In the genomic region with DNA sequence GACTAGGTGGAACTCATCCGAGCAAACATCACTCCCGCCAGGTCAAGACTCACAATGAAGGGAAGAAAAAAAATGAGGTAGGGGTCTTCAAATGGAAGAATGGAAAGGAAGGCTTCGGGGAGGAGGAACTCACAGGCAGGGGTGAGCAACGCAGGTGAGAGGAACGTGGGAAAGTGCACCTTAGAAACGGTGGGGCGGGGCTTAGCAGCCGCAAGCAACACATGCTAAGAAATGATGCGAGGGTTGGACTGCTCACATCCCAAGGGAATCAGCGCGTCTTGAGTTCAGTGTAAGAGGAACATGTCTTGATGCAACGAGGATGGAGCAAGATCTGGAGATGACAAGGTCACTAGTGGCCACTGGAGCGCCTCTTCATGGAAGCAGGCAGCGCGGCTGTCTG, we compare ENCODE assay signal across 10 mouse cellular contexts.
DNase-seq lines count a peak whose midpoint lies in the region; ATAC-seq lines count a peak whose summit lies in the region.
"Had no signal": no experiment of that assay in that cellular context is flagged by ENCODE, and none has a peak within 500 bp of the region (broad histone marks: within the 10 kb centered on the region; RNA-seq: fewer than 3 reads in every experiment).

No protein-coding gene starts in this region.

- H3K27me3 ChIP-seq in kidney, embryonic 15.5 days = no peaks in the 10 kb centered on the region
- H3K27me3 ChIP-seq in liver, embryonic 11.5 days (replicated peaks; ENCODE audit: control insufficient read depth, insufficient read depth, low read length) = no peaks in the 10 kb centered on the region

- peaks cover 45% of the 10 kb centered on the region for H3K4me1 ChIP-seq in kidney, embryonic 15.5 days
- H3K4me1 ChIP-seq in liver, embryonic 11.5 days (replicated peaks; ENCODE audit: control insufficient read depth, insufficient read depth, low read length) = peaks cover 11% of the 10 kb centered on the region

- no peak overlapping the region for H3K4me3 ChIP-seq in kidney, embryonic 15.5 days (replicated peaks)
- H3K4me3 ChIP-seq in liver, embryonic 11.5 days (ENCODE audit: low read depth, low read length) = no peak overlapping the region

- 71% methylated on average over 15 of the region's 15 CpGs for WGBS in kidney, embryonic 15.5 days
- 57% methylated on average over 15 of the region's 15 CpGs for WGBS in liver, embryonic 11.5 days

- no peak overlapping the region for H3K9ac ChIP-seq in kidney, embryonic 15.5 days
- H3K9ac ChIP-seq in liver, embryonic 11.5 days (ENCODE audit: low read depth, low read length) = no peak overlapping the region
- H3K9ac ChIP-seq: forebrain, postnatal 0 days had no signal

- H3K9me3 ChIP-seq in kidney, embryonic 15.5 days (replicated peaks) = no peaks in the 10 kb centered on the region
- H3K9me3 ChIP-seq in liver, embryonic 11.5 days (ENCODE audit: control insufficient read depth, low read length) = no peaks in the 10 kb centered on the region

- peak; percentile 5; the same call in 1 of the 2 replicates for ATAC-seq in kidney, embryonic 15.5 days (replicated peaks; ENCODE audit: low FRiP score)
- no peak for ATAC-seq in liver, embryonic 11.5 days (replicated peaks; ENCODE audit: low FRiP score)
- ATAC-seq: forebrain, postnatal 0 days; inflammation-experienced regulatory T-cells, adult 6 months had no signal

- no peaks in the 10 kb centered on the region for H3K36me3 ChIP-seq in kidney, embryonic 15.5 days
- no peaks in the 10 kb centered on the region for H3K36me3 ChIP-seq in liver, embryonic 11.5 days (ENCODE audit: control insufficient read depth, insufficient read depth, low read length)
- H3K36me3 ChIP-seq: G1E had no signal

- DNase-seq in kidney, postnatal 36 days = no peak
- peak; percentile 27 to 50 for DNase-seq in thymus, postnatal 36 days
- no peak for DNase-seq in thymus, postnatal 0 days (ENCODE audit: low spot score)
- DNase-seq in liver, embryonic 11.5 days (ENCODE audit: low spot score) = no peak
- DNase-seq in T-cell, adult 2 months (ENCODE audit: low spot score) = no peak
- no peak for DNase-seq in layer of hippocampus, postnatal 36 days
- DNase-seq: forebrain, postnatal 0 days had no signal

- H3K27ac ChIP-seq in kidney, embryonic 15.5 days = no peak overlapping the region; the same call in 1 of the 2 replicates
- H3K27ac ChIP-seq in liver, embryonic 11.5 days (ENCODE audit: low read depth, low read length) = no peak overlapping the region

- H3K4me2 ChIP-seq in kidney, embryonic 15.5 days = peak overlapping the region; percentile 49
- H3K4me2 ChIP-seq in liver, embryonic 11.5 days = peak overlapping the region; percentile 49

Comparison
In these comparisons a context has a peak if more than half of its experiments do, and no peak if none do; other contexts are left out.
1. DNase-seq: peak in thymus, postnatal 36 days (2 of 2); none in kidney, postnatal 36 days (0 of 2), thymus, postnatal 0 days (single experiment), liver, embryonic 11.5 days (single experiment), T-cell, adult 2 months (single experiment) and layer of hippocampus, postnatal 36 days (0 of 2).